Mouse (Mus musculus): ENCODE data around the gene Arid1b.

DNA sequence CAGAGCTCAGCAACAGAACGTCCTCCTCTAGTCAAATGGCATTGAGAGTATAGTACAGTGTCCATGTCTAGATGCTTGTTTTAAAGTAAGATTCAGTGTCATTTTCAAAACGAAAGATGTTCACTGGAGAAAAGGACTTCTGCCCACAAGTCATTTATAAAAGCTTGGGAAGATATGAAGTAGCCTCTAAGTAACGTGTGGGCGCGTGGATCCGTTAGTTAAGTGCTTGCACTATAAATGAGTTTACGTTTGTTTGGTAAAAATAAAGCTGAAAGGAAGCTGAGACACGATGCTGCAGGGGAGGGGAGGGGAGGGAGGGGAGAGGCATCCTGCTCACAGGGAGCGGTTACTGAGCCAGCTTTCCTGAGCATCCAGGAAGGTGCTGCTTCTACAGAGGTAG, 293.5 kb downstream of the Arid1b start:
- TF ChIP-seq GATA1 (IDR thresholded peaks at IDR 0.05; ENCODE audit: borderline replicate concordance, low read length) (no peak), FLI1 (IDR thresholded peaks at IDR 0.05; ENCODE audit: low read length) (no peak)

All from megakaryocyte, embryonic 14.5 days (primary cell).